Mouse (Mus musculus) ES-Bruce4 (cell line): Measurements from ENCODE around the gene Alkbh7.

ENCODE experiments used
- CTCF ChIP-seq: IDR thresholded peaks from one replicate; pipeline ENCODE4 v1.8.1; 2011; ENCODE audit warnings: low read depth, low read length
- EP300 ChIP-seq: IDR thresholded peaks from 2 replicates; pipeline ENCODE4 v1.6.1; 2011; ENCODE audit warnings: low read depth, low read length; ENCODE audit not compliant: insufficient read depth
- POLR2A ChIP-seq: IDR thresholded peaks from one replicate; pipeline ENCODE4 v1.8.1; 2011; ENCODE audit warnings: low read length; ENCODE audit not compliant: insufficient read depth

- no peak for TF ChIP-seq CTCF
- no peak for TF ChIP-seq POLR2A
- no peak for TF ChIP-seq EP300
Observed at GRCm38 (mm10) chr17:56988921-56989430, 8.2 kb upstream of the Alkbh7 start.
